Mouse (Mus musculus) liver, postnatal 0 days (tissue): ENCODE measurements around the gene Rsph1. TPM values are rescaled to one million over a fixed set of nuclear protein-coding genes. Genes with fewer than 3 reads are reported as not detected.
A peak's percentile ranks its signal among the peaks of the same experiment; 100 is the strongest.

Experiments used
- ATAC-seq: fragments of 200-750 bp; cut with Nextera tagmentation; 2 replicates; pipeline ENCODE4 v1.8.0; 2017; ENCODE audit warnings: mild to moderate bottlenecking, moderate library complexity
- DNase-seq: peaks from one replicate; pipeline ENCODE4 v3.0.0-alpha.2; 2016
- H3K27ac ChIP-seq: fragments of 300-500 bp; sonication (generic); 2 replicates; pipeline ENCODE4 v1.5.1; 2014; ENCODE audit warnings: antibody characterized with exemption, moderate library complexity, mild to moderate bottlenecking, low read depth
- H3K27me3 ChIP-seq: fragments of 300-500 bp; sonication (generic); 2 replicates; pipeline ENCODE4 v1.6.1; 2014; ENCODE audit warnings: low read length, control low read depth, mixed read lengths; ENCODE audit not compliant: insufficient read depth
- H3K36me3 ChIP-seq: fragments of 300-500 bp; sonication (generic); replicated peaks from 2 replicates; pipeline ENCODE4 v1.6.1; 2014; ENCODE audit warnings: mild to moderate bottlenecking, control low read depth, low read length, moderate library complexity, mixed read lengths; ENCODE audit not compliant: insufficient read depth
- H3K4me1 ChIP-seq: fragments of 300-500 bp; sonication (generic); 2 replicates; pipeline ENCODE4 v1.6.1; 2014; ENCODE audit warnings: antibody characterized with exemption, mild to moderate bottlenecking, control low read depth; ENCODE audit not compliant: insufficient read depth
- H3K4me2 ChIP-seq: fragments of 300-500 bp; sonication (generic); 2 replicates; pipeline ENCODE4 v1.6.1; 2014; ENCODE audit warnings: low read depth, mild to moderate bottlenecking, low read length, moderate library complexity, mixed read lengths
- H3K4me3 ChIP-seq: fragments of 300-500 bp; sonication (generic); 2 replicates; pipeline ENCODE4 v1.5.1; 2014; ENCODE audit warnings: low read depth, low read length
- H3K9ac ChIP-seq: fragments of 300-500 bp; sonication (generic); replicated peaks from 2 replicates; pipeline ENCODE4 v1.6.1; 2014; ENCODE audit warnings: mild to moderate bottlenecking, moderate library complexity
- H3K9me3 ChIP-seq: fragments of 300-500 bp; sonication (generic); 2 replicates; pipeline ENCODE4 v1.6.1; 2016; ENCODE audit warnings: mild to moderate bottlenecking, control low read depth, low read length, mixed read lengths
- CTCF ChIP-seq: sonication (generic); IDR thresholded peaks from 2 replicates; pipeline ENCODE4 v1.5.1; 2016; ENCODE audit warnings: antibody characterized with exemption, low read depth
- EP300 ChIP-seq: IDR thresholded peaks from 2 replicates; pipeline ENCODE4 v1.6.1; 2016; ENCODE audit warnings: antibody characterized with exemption, low read depth, mild to moderate bottlenecking
- WGBS: fragments of 180-500 bp; shearing (Covaris S2); extraction: QIAGEN DNeasy Blood & Tissue Kit; methylation state at CpG from one replicate; pipeline ENCODE4 v1.1.7; 2014; ENCODE audit not compliant: insufficient replicate concordance; 5-methylcytosine and 5-hydroxymethylcytosine counted together
- polyA plus RNA-seq: library from polyadenylated mRNA; unstranded; fragments of >200 nt; fragmentation: Nextera tagmentation; extraction: Ambion mirVana; gene quantifications from 2 replicates; pipeline ENCODE4 v1.2.1, GENCODE M21; 2015

Rsph1 gene
- polyA plus RNA-seq, 1 experiment from 2014 or later, result 0.90 TPM

GRCm38 (mm10) chr17:31257898-31258297 lies 19.3 kb downstream of the Rsph1 start:
- DNase-seq (no peak), ATAC-seq (no peak)
- Histone ChIP-seq H3K9me3 (no peaks in the 10 kb centered on the region), H3K36me3 (no peaks in the 10 kb centered on the region), H3K4me1 (peaks cover 11% of the 10 kb centered on the region; the same call in 1 of the 2 replicates), H3K4me2 (no peak overlapping the region), H3K9ac (no peak overlapping the region), H3K27me3 (peaks cover 3% of the 10 kb centered on the region; the same call in 1 of the 2 replicates), H3K4me3 (no peak overlapping the region), H3K27ac (no peak overlapping the region)
- WGBS, result 81% methylated on average over 12 of the region's 12 CpGs
- TF ChIP-seq EP300 (no peak), CTCF (no peak)

- H3K9me3 ChIP-seq, result no peaks in the 10 kb centered on the region
- no peaks in the 10 kb centered on the region for H3K36me3 ChIP-seq
- H3K4me3 ChIP-seq, result no peak overlapping the region
- H3K4me1 ChIP-seq, result peaks cover 6% of the 10 kb centered on the region; the same call in 1 of the 2 replicates
- TF ChIP-seq CTCF, result peak; percentile 29
- TF ChIP-seq EP300, result no peak
- no peak for DNase-seq
- H3K27ac ChIP-seq, result no peak overlapping the region
- H3K27me3 ChIP-seq, result peaks cover 3% of the 10 kb centered on the region; the same call in 1 of the 2 replicates
- no peak for ATAC-seq
- H3K4me2 ChIP-seq, result no peak overlapping the region
- H3K9ac ChIP-seq, result no peak overlapping the region
- 50% methylated on average over 1 of the region's 1 CpGs for WGBS
These were observed 20.0 kb downstream of the Rsph1 start for GRCm38 (mm10) chr17:31257149-31257548.

GRCm38 (mm10) chr17:31254463-31254931 lies 22.7 kb downstream of the Rsph1 start:
- H3K9me3 ChIP-seq, result no peaks in the 10 kb centered on the region
- ATAC-seq (peak; percentile 77), DNase-seq (peak; percentile 74)
- TF ChIP-seq EP300 (no peak), CTCF (peak; percentile 89)
- no peaks in the 10 kb centered on the region for H3K4me1 ChIP-seq
- H3K27me3 ChIP-seq, result peaks cover 3% of the 10 kb centered on the region; the same call in 1 of the 2 replicates
- H3K4me3 ChIP-seq, result no peak overlapping the region
- H3K27ac ChIP-seq, result peak overlapping the region; percentile 29; the same call in 1 of the 2 replicates
- no peaks in the 10 kb centered on the region for H3K36me3 ChIP-seq
- H3K9ac ChIP-seq, result no peak overlapping the region
- WGBS, result 17% methylated on average over 9 of the region's 9 CpGs
- no peak overlapping the region for H3K4me2 ChIP-seq

GRCm38 (mm10) chr17:31253951-31254350 lies 23.2 kb downstream of the Rsph1 start:
- no peak for DNase-seq
- H3K9me3 ChIP-seq, result no peaks in the 10 kb centered on the region
- no peak for TF ChIP-seq EP300
- TF ChIP-seq CTCF, result no peak
- H3K4me1 ChIP-seq, result no peaks in the 10 kb centered on the region
- no peak overlapping the region for H3K9ac ChIP-seq
- H3K27ac ChIP-seq, result no peak overlapping the region
- peaks cover 3% of the 10 kb centered on the region; the same call in 1 of the 2 replicates for H3K27me3 ChIP-seq
- H3K4me2 ChIP-seq, result no peak overlapping the region
- no peak overlapping the region for H3K4me3 ChIP-seq
- whole genome bisulfite sequencing, result 64% methylated on average over 5 of the region's 5 CpGs
- no peaks in the 10 kb centered on the region for H3K36me3 ChIP-seq
- ATAC-seq, result no peak

GRCm38 (mm10) chr17:31247144-31247543 lies 30.0 kb downstream of the Rsph1 start:
- DNase-seq, result no peak

GRCm38 (mm10) chr17:31245321-31245720 lies 31.9 kb downstream of the Rsph1 start:
- Histone ChIP-seq H3K9ac (no peak overlapping the region), H3K27ac (no peak overlapping the region), H3K36me3 (no peaks in the 10 kb centered on the region), H3K4me1 (no peaks in the 10 kb centered on the region), H3K9me3 (peaks cover 3% of the 10 kb centered on the region; the same call in 1 of the 2 replicates), H3K27me3 (no peaks in the 10 kb centered on the region), H3K4me3 (no peak overlapping the region), H3K4me2 (no peak overlapping the region)
- ATAC-seq (peak; percentile 45; the same call in 1 of the 2 replicates), DNase-seq (peak; percentile 37)
- TF ChIP-seq EP300 (peak; percentile 44; the same call in 1 of the 2 replicates), CTCF (no peak)
- WGBS, result 40% methylated on average over 5 of the region's 5 CpGs

More at GRCm38 (mm10) chr17:31247144-31247543, 30.0 kb downstream of the Rsph1 start:
- no peak for ATAC-seq
- Histone ChIP-seq H3K4me1 (no peaks in the 10 kb centered on the region), H3K36me3 (no peaks in the 10 kb centered on the region), H3K27ac (no peak overlapping the region), H3K27me3 (no peaks in the 10 kb centered on the region), H3K4me2 (no peak overlapping the region), H3K9ac (no peak overlapping the region), H3K9me3 (peaks cover 3% of the 10 kb centered on the region; the same call in 1 of the 2 replicates), H3K4me3 (no peak overlapping the region)
- TF ChIP-seq EP300 (no peak), CTCF (no peak)
- WGBS, result 47% methylated on average over 5 of the region's 5 CpGs
